Mouse (Mus musculus) skeletal muscle tissue, adult 2 months (tissue): ENCODE measurements at regions not wholly inside any gene's neighbourhood (a gene's known extent, or its start where the extent isn't known, plus 50 kb on each side); places are given as distances from the start of the nearest gene placed in this dataset.
A peak's percentile ranks its signal among the peaks of the same experiment; 100 is the strongest.
"Not testable (repeated sequence)": the region's sequence is repeated elsewhere in the genome, so short reads cannot be mapped to it uniquely, and the experiment has no call there.

ENCODE experiments used
- DNase-seq: peaks from one replicate; pipeline ENCODE4 v3.0.0-alpha.2; 2012; ENCODE audit warnings: low read depth, low spot score

- no peak for DNase-seq
Measured at GRCm38 (mm10) chr7:69167456-69167855, 418.4 kb upstream of the Arrdc4 start.

GRCm38 (mm10) chr7:69161916-69162315, 412.9 kb upstream of the Arrdc4 start:
- no peak for DNase-seq

GRCm38 (mm10) chr7:69142351-69142750, 393.3 kb upstream of the Arrdc4 start:
- DNase-seq = no peak

- no peak for DNase-seq
Measured at GRCm38 (mm10) chr7:69133441-69133840, 384.4 kb upstream of the Arrdc4 start.

- not testable (repeated sequence) for DNase-seq
Measured at GRCm38 (mm10) chr7:69101770-69102169, 352.7 kb upstream of the Arrdc4 start.

GRCm38 (mm10) chr7:69097587-69098095, 348.6 kb upstream of the Arrdc4 start:
- DNase-seq = no peak

- no peak for DNase-seq
Measured at GRCm38 (mm10) chr7:69074780-69075179, 325.7 kb upstream of the Arrdc4 start.

- no peak for DNase-seq
Measured at GRCm38 (mm10) chr7:69062994-69063393, 314.0 kb upstream of the Arrdc4 start.

- DNase-seq = no peak
Measured at GRCm38 (mm10) chr7:69062506-69062905, 313.5 kb upstream of the Arrdc4 start.

GRCm38 (mm10) chr7:69062094-69062493, 313.1 kb upstream of the Arrdc4 start:
- no peak for DNase-seq

GRCm38 (mm10) chr7:69061242-69061641, 312.2 kb upstream of the Arrdc4 start:
- no peak for DNase-seq

- DNase-seq = no peak
Measured at GRCm38 (mm10) chr7:69016575-69016974, 267.5 kb upstream of the Arrdc4 start.

GRCm38 (mm10) chr7:69015047-69015446, 266.0 kb upstream of the Arrdc4 start:
- DNase-seq = no peak

- DNase-seq = no peak
Measured at GRCm38 (mm10) chr7:69007237-69007636, 258.2 kb upstream of the Arrdc4 start.

GRCm38 (mm10) chr7:68988061-68988460, 239.0 kb upstream of the Arrdc4 start:
- no peak for DNase-seq

GRCm38 (mm10) chr7:68983937-68984336, 234.9 kb upstream of the Arrdc4 start:
- DNase-seq = no peak

GRCm38 (mm10) chr7:68982914-68983502, 234.0 kb upstream of the Arrdc4 start:
- no peak for DNase-seq

- DNase-seq = peak; percentile 7
Measured at GRCm38 (mm10) chr7:68978576-68978975, 229.5 kb upstream of the Arrdc4 start.

- DNase-seq = peak; percentile 16
Measured at GRCm38 (mm10) chr7:68976813-68977752, 228.0 kb upstream of the Arrdc4 start.

- DNase-seq = no peak
Measured at GRCm38 (mm10) chr7:68975956-68976355, 226.9 kb upstream of the Arrdc4 start.

- DNase-seq = no peak
Measured at GRCm38 (mm10) chr7:68975580-68975894, 226.5 kb upstream of the Arrdc4 start.

- no peak for DNase-seq
Measured at GRCm38 (mm10) chr7:68974761-68975579, 225.9 kb upstream of the Arrdc4 start.
